Comparison of ENCODE assay signal across 9 mouse cellular contexts in genomic region chr11:23271770-23272724, GRCm38 (mm10). TPM values are rescaled to one million over a fixed set of nuclear protein-coding genes. Genes with fewer than 3 reads are reported as not detected.
DNase-seq lines count a peak whose midpoint lies in the region; ATAC-seq and TF ChIP-seq lines count a peak whose summit lies in the region.
"Had no signal": no experiment of that assay in that cellular context is flagged by ENCODE, and none has a peak within 500 bp of the region (broad histone marks: within the 10 kb centered on the region; RNA-seq: fewer than 3 reads in every experiment).

No protein-coding gene starts in this region.

- peak; percentile 81 for TF ChIP-seq CTCF in layer of hippocampus, adult 2 months (conservative IDR thresholded peaks at IDR 0.05)
- peak; percentile 74 for TF ChIP-seq CTCF in forebrain, postnatal 0 days (IDR thresholded peaks at IDR 0.05; ENCODE audit: low read depth)
- TF ChIP-seq CTCF in lung, postnatal 0 days (IDR thresholded peaks at IDR 0.05): peak; percentile 74

- no peak overlapping the region for H3K4me3 ChIP-seq in layer of hippocampus, adult 2 months
- H3K4me3 ChIP-seq in forebrain, postnatal 0 days (ENCODE audit: low read depth, low read length): no peak overlapping the region
- no peak overlapping the region for H3K4me3 ChIP-seq in lung, postnatal 0 days (ENCODE audit: low read depth, low read length)
- H3K4me3 ChIP-seq: embryonic facial prominence, embryonic 13.5 days; liver, embryonic 15.5 days had no signal

- no peaks in the 10 kb centered on the region for H3K4me1 ChIP-seq in forebrain, postnatal 0 days (ENCODE audit: insufficient read depth)
- no peaks in the 10 kb centered on the region for H3K4me1 ChIP-seq in lung, postnatal 0 days (ENCODE audit: insufficient read depth, low read depth, low read length)
- H3K4me1 ChIP-seq: embryonic facial prominence, embryonic 13.5 days; liver, embryonic 15.5 days had no signal

- no peak for TF ChIP-seq EP300 in lung, postnatal 0 days (IDR thresholded peaks at IDR 0.05)

- peak; percentile 76 for ATAC-seq in forebrain, postnatal 0 days
- ATAC-seq in lung, postnatal 0 days: peak; percentile 47

- no peaks in the 10 kb centered on the region for H3K9me3 ChIP-seq in forebrain, postnatal 0 days (ENCODE audit: low read length)
- no peaks in the 10 kb centered on the region for H3K9me3 ChIP-seq in lung, postnatal 0 days (ENCODE audit: low read length)
- H3K9me3 ChIP-seq: embryonic facial prominence, embryonic 13.5 days; liver, embryonic 15.5 days had no signal

- no peak overlapping the region for H3K4me2 ChIP-seq in forebrain, postnatal 0 days (ENCODE audit: low read depth)
- H3K4me2 ChIP-seq in lung, postnatal 0 days (replicated peaks; ENCODE audit: low read depth, low read length): no peak overlapping the region
- H3K4me2 ChIP-seq: embryonic facial prominence, embryonic 13.5 days; liver, embryonic 15.5 days had no signal

- DNase-seq in layer of hippocampus, adult 2 months (ENCODE audit: low spot score in 2 of 2): peak; percentile 46 to 61
- DNase-seq in layer of hippocampus, postnatal 36 days: no peak
- peak; percentile 18 to 52 for DNase-seq in CD8-positive naive resting alpha-beta T cell, adult 2 months (ENCODE audit: low read depth in 2 of 2, low spot score in 2 of 2)
- peak; percentile 64 for DNase-seq in ZHBTc4 (ENCODE audit: low read depth, low spot score)
- peak; percentile 70 for DNase-seq in forebrain, postnatal 0 days
- peak; percentile 92 for DNase-seq in lung, postnatal 0 days (ENCODE audit: low spot score)
- no peak for DNase-seq in testis, postnatal 10 days (ENCODE audit: low spot score)

- no peak overlapping the region for H3K27ac ChIP-seq in layer of hippocampus, adult 2 months
- H3K27ac ChIP-seq in forebrain, postnatal 0 days (ENCODE audit: low read depth, low read length): no peak overlapping the region
- H3K27ac ChIP-seq in lung, postnatal 0 days (ENCODE audit: low read length): no peak overlapping the region
- H3K27ac ChIP-seq: embryonic facial prominence, embryonic 13.5 days; liver, embryonic 15.5 days had no signal

- 67% methylated on average over 4 of the region's 4 CpGs for WGBS in forebrain, postnatal 0 days
- WGBS in lung, postnatal 0 days: 71% methylated on average over 4 of the region's 4 CpGs

- no peaks in the 10 kb centered on the region for H3K27me3 ChIP-seq in forebrain, postnatal 0 days (ENCODE audit: insufficient read depth, low read length)
- H3K27me3 ChIP-seq in lung, postnatal 0 days (replicated peaks; ENCODE audit: insufficient read depth, low read length): no peaks in the 10 kb centered on the region
- H3K27me3 ChIP-seq: embryonic facial prominence, embryonic 13.5 days; liver, embryonic 15.5 days had no signal

- H3K9ac ChIP-seq in forebrain, postnatal 0 days: no peak overlapping the region
- no peak overlapping the region for H3K9ac ChIP-seq in lung, postnatal 0 days (replicated peaks; ENCODE audit: low read depth)
- H3K9ac ChIP-seq: embryonic facial prominence, embryonic 13.5 days; liver, embryonic 15.5 days had no signal

- peaks cover 34% of the 10 kb centered on the region for H3K36me3 ChIP-seq in forebrain, postnatal 0 days (ENCODE audit: insufficient read depth)
- H3K36me3 ChIP-seq in lung, postnatal 0 days (ENCODE audit: insufficient read depth, low read length): peaks cover 21% of the 10 kb centered on the region; the same call in 1 of the 2 replicates

RNA-seq across cellular contexts. Expression of gene Xpo1, which starts 16.2 kb away (rescaled TPM):
- total RNA-seq in layer of hippocampus, adult 2 months (2021): 10 to 100 TPM; 65.8 to 66.9 TPM
- total RNA-seq in layer of hippocampus, postnatal 36 days (2021): 10 to 100 TPM; 72.4 to 75.6 TPM
- 83.3 and 103 TPM in 2 replicates for total RNA-seq in forebrain, postnatal 0 days (2014; rRNA removed)
- polyA plus RNA-seq in forebrain, postnatal 0 days (2015; fragmentation: Nextera tagmentation; extraction: Ambion mirVana): 29.5 and 42.3 TPM in 2 replicates
- polyA plus RNA-seq in lung, postnatal 0 days (2015; fragmentation: Nextera tagmentation; extraction: Ambion mirVana): 17.3 and 21.8 TPM in 2 replicates

RNA-seq across cellular contexts. Expression of gene Usp34, which starts 34.6 kb away (rescaled TPM):
- 10 to 100 TPM; 88.0 to 92.1 TPM for total RNA-seq in layer of hippocampus, adult 2 months (2021)
- total RNA-seq in layer of hippocampus, postnatal 36 days (2021): 10 to 100 TPM; 81.6 to 88.3 TPM
- total RNA-seq in forebrain, postnatal 0 days (2014; rRNA removed): 94.0 and 126 TPM in 2 replicates
- 18.5 and 24.5 TPM in 2 replicates for polyA plus RNA-seq in forebrain, postnatal 0 days (2015; fragmentation: Nextera tagmentation; extraction: Ambion mirVana)
- polyA plus RNA-seq in lung, postnatal 0 days (2015; fragmentation: Nextera tagmentation; extraction: Ambion mirVana): 15.3 and 22.0 TPM in 2 replicates

Comparison
In these comparisons a context has a peak if more than half of its experiments do, and no peak if none do; other contexts are left out.
1. DNase-seq: peak in layer of hippocampus, adult 2 months (2 of 2), CD8-positive naive resting alpha-beta T cell, adult 2 months (2 of 2), ZHBTc4 (single experiment), forebrain, postnatal 0 days (single experiment) and lung, postnatal 0 days (single experiment); none in layer of hippocampus, postnatal 36 days (0 of 2) and testis, postnatal 10 days (single experiment).
2. Peak in every context shown above with its lines, with median percentiles within 50 percentile points of each other: CTCF ChIP-seq.